ENCODE assay signal across 8 mouse cellular contexts in genomic region chr7:127009307-127010085, GRCm38 (mm10). TPM values are rescaled to one million over a fixed set of nuclear protein-coding genes. Genes with fewer than 3 reads are reported as not detected.
A peak's percentile ranks its signal among the peaks of the same experiment; 100 is the strongest.
DNase-seq lines count a peak whose midpoint lies in the region; ATAC-seq and TF ChIP-seq lines count a peak whose summit lies in the region.

No protein-coding gene starts in this region.

- H3K27ac ChIP-seq in left cerebral cortex, adult 2 months = peak overlapping the region; percentile 86
- H3K27ac ChIP-seq in embryonic fibroblast, embryonic 13.5 days (ENCODE audit: insufficient read depth, low read length) = peak overlapping the region; percentile 75
- peak overlapping the region; percentile 88 for H3K27ac ChIP-seq in liver, embryonic 15.5 days (replicated peaks)
- H3K27ac ChIP-seq in thymus, adult 2 months (ENCODE audit: control insufficient read depth, insufficient read depth, low read length) = no peak overlapping the region

- H3K9me3 ChIP-seq in liver, embryonic 15.5 days (replicated peaks) = no peaks in the 10 kb centered on the region

- DNase-seq in left cerebral cortex, adult 2 months (ENCODE audit: extremely low spot score in 1 of 2, low spot score in 2 of 2) = no peak
- no peak for DNase-seq in left cerebral cortex, postnatal 10 days (ENCODE audit: extremely low spot score in 1 of 2, low spot score in 2 of 2)
- peak; percentile 63 for DNase-seq in cerebellum, adult 11 months
- no peak for DNase-seq in embryo, embryonic 11 days
- no peak for DNase-seq in thymus, adult 2 months

- H3K36me3 ChIP-seq in liver, embryonic 15.5 days (replicated peaks) = peaks cover 5% of the 10 kb centered on the region; the same call in 1 of the 2 replicates
- no peaks in the 10 kb centered on the region for H3K36me3 ChIP-seq in thymus, adult 2 months (ENCODE audit: control insufficient read depth, insufficient read depth, low read length)

- H3K9ac ChIP-seq in liver, embryonic 15.5 days = no peak overlapping the region

- peak overlapping the region; percentile 55; the same call in 1 of the 2 replicates for H3K4me2 ChIP-seq in liver, embryonic 15.5 days

- ATAC-seq in liver, embryonic 15.5 days (ENCODE audit: insufficient read depth) = no peak
- no peak for ATAC-seq in granulocyte monocyte progenitor cell, adult 5-6 weeks (replicated peaks; ENCODE audit: poor library complexity, severe bottlenecking)

- WGBS in liver, embryonic 15.5 days (ENCODE audit: insufficient replicate concordance) = 70% methylated on average over 17 of the region's 17 CpGs
- 90% methylated on average over 17 of the region's 17 CpGs for WGBS in thymus, adult 2 months

- no peak for TF ChIP-seq CTCF in left cerebral cortex, adult 2 months (IDR thresholded peaks at IDR 0.05)
- TF ChIP-seq CTCF in embryonic fibroblast, embryonic 13.5 days (IDR thresholded peaks at IDR 0.05; ENCODE audit: borderline replicate concordance, insufficient read depth, low read length) = no peak
- no peak for TF ChIP-seq CTCF in thymus, adult 2 months (IDR thresholded peaks at IDR 0.05; ENCODE audit: borderline replicate concordance, control insufficient read depth, extremely low read depth, insufficient read depth, low read length, poor library complexity)

- intact Hi-C loops in left cerebral cortex, adult 2 months (cut with DNase I) = no loop called here
- intact Hi-C loops in left cerebral cortex, postnatal 10 days (cut with DNase I) = no loop called here

- no peaks in the 10 kb centered on the region for H3K27me3 ChIP-seq in liver, embryonic 15.5 days
- H3K27me3 ChIP-seq in thymus, adult 2 months (ENCODE audit: control insufficient read depth, insufficient read depth, low read length) = no peaks in the 10 kb centered on the region

- no peak for TF ChIP-seq POLR2A in embryonic fibroblast, embryonic 13.5 days (IDR thresholded peaks at IDR 0.05; ENCODE audit: low read depth, low read length)
- no peak for TF ChIP-seq POLR2A in thymus, adult 2 months (IDR thresholded peaks at IDR 0.05; ENCODE audit: control insufficient read depth, extremely low read depth, insufficient read depth, low read length, poor library complexity)

- peaks cover 10% of the 10 kb centered on the region for H3K4me1 ChIP-seq in embryonic fibroblast, embryonic 13.5 days (ENCODE audit: control insufficient read depth, insufficient read depth, low read length)
- peaks cover 66% of the 10 kb centered on the region for H3K4me1 ChIP-seq in liver, embryonic 15.5 days (replicated peaks)
- H3K4me1 ChIP-seq in thymus, adult 2 months (replicated peaks; ENCODE audit: control insufficient read depth, insufficient read depth, low read length) = peaks cover 15% of the 10 kb centered on the region

- H3K4me3 ChIP-seq in left cerebral cortex, adult 2 months = no peak overlapping the region
- no peak overlapping the region for H3K4me3 ChIP-seq in embryonic fibroblast, embryonic 13.5 days (ENCODE audit: insufficient read depth, low read length)
- H3K4me3 ChIP-seq in liver, embryonic 15.5 days (replicated peaks) = no peak overlapping the region
- H3K4me3 ChIP-seq in thymus, adult 2 months (ENCODE audit: control insufficient read depth, insufficient read depth, low read length) = no peak overlapping the region

RNA-seq across cellular contexts. Expression of gene Mvp, which starts 4.9 kb away (rescaled TPM):
- total RNA-seq in left cerebral cortex, adult 2 months (2021) = 1 to 10 TPM; 7.2 to 8.3 TPM
- total RNA-seq in left cerebral cortex, postnatal 10 days (2021) = 1 to 10 TPM; 4.4 to 4.5 TPM
- 32.2 and 47.6 TPM in 2 replicates for polyA plus RNA-seq in embryonic fibroblast, embryonic 13.5 days (2011; ENCODE audit: insufficient read length, low read depth, missing spikeins)
- 9.2 TPM in 2 replicates for polyA plus RNA-seq in liver, embryonic 15.5 days (2015; fragmentation: Nextera tagmentation; extraction: Ambion mirVana)
- 9.8 and 13.1 TPM in 2 replicates for total RNA-seq in granulocyte monocyte progenitor cell, adult 5-6 weeks (2014; fragmentation: Nextera tagmentation)
- 17.7 and 22.1 TPM in 2 replicates for total RNA-seq in granulocyte monocyte progenitor cell, adult 5-6 weeks (2017)
- polyA plus RNA-seq in thymus, adult 2 months (2012; rRNA removed) = 42.5 and 64.9 TPM in 2 replicates

RNA-seq across cellular contexts. Expression of gene Pagr1b, which starts 6.8 kb away (rescaled TPM):
- 1 to 10 TPM in 1 of 2 experiments, not detected in 1; 1.2 TPM for total RNA-seq in left cerebral cortex, adult 2 months (2021)
- under 1 TPM in 1 of 2 experiments, not detected in 1; 0.94 TPM for total RNA-seq in left cerebral cortex, postnatal 10 days (2021)
- polyA plus RNA-seq in embryonic fibroblast, embryonic 13.5 days (2011; ENCODE audit: insufficient read length, low read depth, missing spikeins) = 21.7 and 25.6 TPM in 2 replicates
- not detected in 2 replicates for polyA plus RNA-seq in liver, embryonic 15.5 days (2015; fragmentation: Nextera tagmentation; extraction: Ambion mirVana)
- total RNA-seq in granulocyte monocyte progenitor cell, adult 5-6 weeks (2014; fragmentation: Nextera tagmentation) = not detected in 2 replicates
- total RNA-seq in granulocyte monocyte progenitor cell, adult 5-6 weeks (2017) = 10.5 TPM in 1 of 2 replicates, not detected in the other
- 5.4 and 6.2 TPM in 2 replicates for polyA plus RNA-seq in thymus, adult 2 months (2012; rRNA removed)

RNA-seq across cellular contexts. Expression of gene Pagr1a, which starts 7.7 kb away (rescaled TPM):
- total RNA-seq in left cerebral cortex, adult 2 months (2021) = 10 to 100 TPM; 15.1 to 27.1 TPM
- 10 to 100 TPM; 17.1 to 17.7 TPM for total RNA-seq in left cerebral cortex, postnatal 10 days (2021)
- 14.0 and 14.3 TPM in 2 replicates for polyA plus RNA-seq in embryonic fibroblast, embryonic 13.5 days (2011; ENCODE audit: insufficient read length, low read depth, missing spikeins)
- polyA plus RNA-seq in liver, embryonic 15.5 days (2015; fragmentation: Nextera tagmentation; extraction: Ambion mirVana) = 32.8 and 39.1 TPM in 2 replicates
- total RNA-seq in granulocyte monocyte progenitor cell, adult 5-6 weeks (2014; fragmentation: Nextera tagmentation) = 17.5 and 50.8 TPM in 2 replicates
- 3.4 and 27.2 TPM in 2 replicates for total RNA-seq in granulocyte monocyte progenitor cell, adult 5-6 weeks (2017)
- polyA plus RNA-seq in thymus, adult 2 months (2012; rRNA removed) = 11.9 and 12.7 TPM in 2 replicates

RNA-seq across cellular contexts. Expression of gene Gm42742, which starts 11.4 kb away (rescaled TPM):
- total RNA-seq in left cerebral cortex, adult 2 months (2021) = 10 to 100 TPM; 61.0 to 66.3 TPM
- 10 to 100 TPM; 38.9 to 40.8 TPM for total RNA-seq in left cerebral cortex, postnatal 10 days (2021)
- polyA plus RNA-seq in embryonic fibroblast, embryonic 13.5 days (2011; ENCODE audit: insufficient read length, low read depth, missing spikeins) = 13.5 and 15.7 TPM in 2 replicates
- polyA plus RNA-seq in liver, embryonic 15.5 days (2015; fragmentation: Nextera tagmentation; extraction: Ambion mirVana) = 3.6 and 4.0 TPM in 2 replicates
- total RNA-seq in granulocyte monocyte progenitor cell, adult 5-6 weeks (2014; fragmentation: Nextera tagmentation) = 2.3 and 28.3 TPM in 2 replicates
- 32.7 and 35.4 TPM in 2 replicates for total RNA-seq in granulocyte monocyte progenitor cell, adult 5-6 weeks (2017)
- 103 and 113 TPM in 2 replicates for polyA plus RNA-seq in thymus, adult 2 months (2012; rRNA removed)

RNA-seq across cellular contexts. Expression of gene Prrt2, which starts 11.5 kb away (rescaled TPM):
- 100 to 1,000 TPM; 214 to 216 TPM for total RNA-seq in left cerebral cortex, adult 2 months (2021)
- 100 to 1,000 TPM; 182 to 196 TPM for total RNA-seq in left cerebral cortex, postnatal 10 days (2021)
- 3.1 and 15.3 TPM in 2 replicates for polyA plus RNA-seq in embryonic fibroblast, embryonic 13.5 days (2011; ENCODE audit: insufficient read length, low read depth, missing spikeins)
- polyA plus RNA-seq in liver, embryonic 15.5 days (2015; fragmentation: Nextera tagmentation; extraction: Ambion mirVana) = 0.13 and 0.56 TPM in 2 replicates
- total RNA-seq in granulocyte monocyte progenitor cell, adult 5-6 weeks (2014; fragmentation: Nextera tagmentation) = 1.8 and 6.9 TPM in 2 replicates
- total RNA-seq in granulocyte monocyte progenitor cell, adult 5-6 weeks (2017) = 0.43 and 1.6 TPM in 2 replicates
- polyA plus RNA-seq in thymus, adult 2 months (2012; rRNA removed) = 49.7 and 53.1 TPM in 2 replicates
